Mouse (Mus musculus) neural tube, embryonic 13.5 days (tissue): Measurements from ENCODE around the gene Usf3. TPM values are rescaled to one million over a fixed set of nuclear protein-coding genes. Genes with fewer than 3 reads are reported as not detected.

Experiments used
- ATAC-seq: fragments of 200-750 bp; cut with Nextera tagmentation; 2 replicates; pipeline ENCODE4 v1.8.0; 2017; ENCODE audit warnings: low read depth, mild to moderate bottlenecking, moderate TSS enrichment, moderate library complexity
- H3K27ac ChIP-seq: fragments of 300-500 bp; sonication (generic); replicated peaks from 2 replicates; pipeline ENCODE4 v1.5.1; 2015; ENCODE audit warnings: moderate library complexity, mild to moderate bottlenecking, inconsistent platforms
- H3K27me3 ChIP-seq: fragments of 300-500 bp; sonication (generic); 2 replicates; pipeline ENCODE4 v1.6.1; 2015; ENCODE audit warnings: mild to moderate bottlenecking, inconsistent platforms
- H3K36me3 ChIP-seq: fragments of 300-500 bp; sonication (generic); 2 replicates; pipeline ENCODE4 v1.6.1; 2015; ENCODE audit warnings: mild to moderate bottlenecking, inconsistent platforms
- H3K4me1 ChIP-seq: fragments of 300-500 bp; sonication (generic); replicated peaks from 2 replicates; pipeline ENCODE4 v1.6.1; 2015; ENCODE audit warnings: inconsistent platforms
- H3K4me2 ChIP-seq: fragments of 300-500 bp; sonication (generic); 2 replicates; pipeline ENCODE4 v1.6.1; 2015; ENCODE audit warnings: inconsistent platforms, mild to moderate bottlenecking, moderate library complexity
- H3K4me3 ChIP-seq: fragments of 300-500 bp; sonication (generic); 2 replicates; pipeline ENCODE4 v1.5.1; 2015; ENCODE audit warnings: mild to moderate bottlenecking, inconsistent platforms
- H3K9ac ChIP-seq: fragments of 300-500 bp; sonication (generic); 2 replicates; pipeline ENCODE4 v1.6.1; 2015; ENCODE audit warnings: moderate library complexity, mild to moderate bottlenecking, inconsistent platforms
- H3K9me3 ChIP-seq: fragments of 300-500 bp; sonication (generic); 2 replicates; pipeline ENCODE4 v1.6.1; 2016; ENCODE audit warnings: inconsistent platforms
- WGBS: fragments of 180-500 bp; shearing (Covaris S2); methylation state at CpG from one replicate; pipeline ENCODE4 v1.1.7; 2015; 5-methylcytosine and 5-hydroxymethylcytosine counted together
- polyA plus RNA-seq: library from polyadenylated mRNA; unstranded; fragments of >200 nt; fragmentation: Nextera tagmentation; extraction: Ambion mirVana; gene quantifications from 2 replicates; pipeline ENCODE4 v1.2.1, GENCODE M21; 2015

Usf3 gene
- 1.9 and 3.6 TPM in 2 replicates for polyA plus RNA-seq

DNA sequence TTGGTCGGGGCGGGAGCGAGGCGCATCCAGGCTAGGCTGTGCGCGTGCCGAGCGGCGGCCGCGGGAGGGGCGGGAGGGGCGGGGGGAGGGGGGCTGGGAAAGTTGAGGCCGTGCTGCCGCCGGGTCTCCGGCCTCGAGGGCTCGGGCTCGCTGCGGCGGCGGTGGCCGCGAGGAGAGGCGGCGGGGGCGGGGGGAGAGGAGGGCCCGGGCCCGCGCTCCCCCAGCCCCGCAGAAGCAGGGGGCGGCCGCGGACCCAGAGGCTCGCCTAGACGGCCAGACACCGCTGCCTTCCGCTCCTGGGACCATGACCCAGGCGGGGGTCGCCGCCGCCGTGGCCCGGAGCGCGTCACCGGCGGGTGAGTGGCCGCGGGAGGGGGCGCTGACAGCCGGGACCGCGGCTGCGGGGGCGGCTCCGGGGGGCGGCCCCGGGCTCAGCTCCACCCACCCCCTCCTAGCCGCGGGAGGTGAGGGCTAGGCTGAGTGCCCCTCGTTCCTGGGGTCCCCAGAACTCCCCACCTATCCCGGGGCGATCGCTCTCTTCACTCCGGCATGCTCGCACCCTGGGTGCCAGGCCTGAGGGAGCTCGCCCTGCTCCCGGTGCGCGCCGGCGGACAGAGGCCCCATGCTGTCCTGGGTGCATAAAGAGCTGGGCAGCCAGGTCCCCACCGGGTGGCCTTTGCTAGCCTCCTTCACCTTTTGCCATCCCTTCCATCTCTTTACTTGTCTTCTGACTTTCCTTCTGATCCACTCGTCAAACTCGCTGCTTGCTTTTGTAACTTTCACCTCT, at the start of gene Usf3:
Gene Usf3, plus strand, starts transcription at position 92 of the 787 bp plus-strand sequence.
- peak within 1 kb of the TSS; percentile 93 for H3K9ac ChIP-seq
- peak within 1 kb of the TSS; percentile 93 for H3K27ac ChIP-seq
- no peaks in the 10 kb centered on the region for H3K36me3 ChIP-seq
- H3K4me3 ChIP-seq: peak within 1 kb of the TSS; percentile 94
- peak within 1 kb of the TSS; percentile 70 for H3K4me2 ChIP-seq
- peak; percentile 76 for ATAC-seq
- H3K9me3 ChIP-seq: no peaks in the 10 kb centered on the region
- peaks cover 22% of the 10 kb centered on the region for H3K4me1 ChIP-seq
- 0% methylated on average over 50 of the region's 77 CpGs for WGBS
- no peaks in the 10 kb centered on the region for H3K27me3 ChIP-seq

DNA sequence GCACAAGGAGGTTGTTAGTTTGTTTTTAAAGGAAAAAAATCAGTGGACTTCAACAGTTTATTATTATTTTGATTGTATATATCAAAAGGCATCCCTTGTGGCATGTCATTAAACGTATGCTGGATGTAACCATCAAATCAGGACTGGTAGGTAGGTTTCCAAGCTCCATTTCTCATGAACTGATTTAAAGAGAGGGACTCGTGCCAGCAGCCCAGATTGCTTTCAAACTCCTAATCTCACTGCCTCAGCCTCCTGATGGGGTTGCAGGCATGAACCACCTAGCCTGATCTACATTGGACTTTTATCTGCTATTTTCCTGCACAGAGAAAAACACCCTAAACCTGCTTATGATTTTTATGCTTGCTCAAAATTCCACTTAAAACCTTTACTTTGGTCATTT, 49.3 kb upstream of the Usf3 start:
- Histone ChIP-seq H3K36me3 (no peaks in the 10 kb centered on the region), H3K4me3 (no peak overlapping the region), H3K9me3 (no peaks in the 10 kb centered on the region), H3K9ac (no peak overlapping the region), H3K4me1 (peaks cover 7% of the 10 kb centered on the region; the same call in 1 of the 2 replicates), H3K27ac (no peak overlapping the region), H3K4me2 (no peak overlapping the region), H3K27me3 (no peaks in the 10 kb centered on the region)
- no peak for ATAC-seq
- WGBS: 66% methylated on average over 2 of the region's 2 CpGs

DNA sequence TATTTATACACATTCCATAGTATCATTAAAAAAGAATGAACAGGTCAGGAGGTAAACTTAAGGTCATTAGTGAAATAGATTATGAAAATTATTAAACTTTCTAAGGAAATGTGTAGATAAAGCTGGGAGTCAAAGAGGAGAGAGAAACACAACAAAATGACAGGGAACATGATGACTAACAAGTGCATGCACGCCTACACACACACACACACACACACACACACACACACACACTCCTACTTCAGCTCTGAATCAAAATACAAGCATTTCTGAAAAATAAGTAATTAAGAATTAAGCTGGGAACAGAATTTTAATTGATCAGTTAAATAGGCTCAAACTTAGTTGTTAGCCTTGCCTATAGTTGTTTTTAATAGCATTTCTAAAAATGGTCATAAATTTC, 48.3 kb upstream of the Usf3 start:
- no peaks in the 10 kb centered on the region for H3K27me3 ChIP-seq
- ATAC-seq: no peak
- H3K4me2 ChIP-seq: no peak overlapping the region
- no peak overlapping the region for H3K4me3 ChIP-seq
- no peak overlapping the region for H3K9ac ChIP-seq
- H3K9me3 ChIP-seq: no peaks in the 10 kb centered on the region
- no peaks in the 10 kb centered on the region for H3K36me3 ChIP-seq
- H3K4me1 ChIP-seq: peaks cover 7% of the 10 kb centered on the region; the same call in 1 of the 2 replicates
- H3K27ac ChIP-seq: no peak overlapping the region
- 87% methylated on average over 1 of the region's 1 CpGs for WGBS

DNA sequence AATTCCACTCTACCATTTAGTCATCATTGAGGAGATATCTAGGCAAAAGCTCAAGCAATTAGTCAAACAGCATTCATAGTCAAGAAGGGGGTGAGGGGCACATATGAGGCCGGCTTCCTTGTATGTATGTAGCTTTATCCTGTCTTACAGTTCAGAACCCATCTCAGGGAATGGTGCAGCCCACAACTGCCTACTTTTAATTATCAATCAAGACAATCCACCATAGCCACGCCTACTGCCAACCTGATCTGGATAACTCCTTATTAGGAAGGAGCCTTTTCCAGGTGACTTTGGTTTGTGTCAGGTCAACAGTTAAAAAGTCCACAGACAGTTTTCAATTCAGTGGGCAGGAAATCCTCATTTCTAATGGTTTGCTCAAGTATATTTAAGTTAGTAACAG, 47.6 kb upstream of the Usf3 start:
- Histone ChIP-seq H3K27me3 (no peaks in the 10 kb centered on the region), H3K4me1 (peaks cover 7% of the 10 kb centered on the region; the same call in 1 of the 2 replicates), H3K4me3 (no peak overlapping the region), H3K9me3 (no peaks in the 10 kb centered on the region), H3K4me2 (no peak overlapping the region), H3K36me3 (no peaks in the 10 kb centered on the region), H3K9ac (no peak overlapping the region), H3K27ac (no peak overlapping the region)
- no peak for ATAC-seq
- WGBS: 89% methylated on average over 2 of the region's 2 CpGs

DNA sequence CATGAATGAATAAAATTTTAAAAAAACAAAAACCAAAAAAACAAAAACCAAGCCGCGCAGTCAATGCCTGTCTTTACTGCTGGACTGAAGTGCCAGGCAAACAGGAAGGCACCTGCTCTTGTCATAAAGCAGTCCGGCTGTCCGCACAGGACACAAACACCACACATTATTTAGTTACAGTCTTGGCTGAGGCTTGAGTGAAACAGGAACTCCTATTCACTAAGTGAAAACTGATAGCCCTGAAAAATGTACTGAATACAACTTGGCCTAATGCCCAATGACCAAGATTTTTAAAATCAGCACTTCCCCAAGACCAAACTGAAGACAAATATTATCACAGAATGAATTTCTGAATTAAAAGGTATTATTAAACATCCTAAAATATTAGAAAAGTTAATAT, 46.6 kb upstream of the Usf3 start:
- no peak for ATAC-seq
- Histone ChIP-seq H3K9me3 (no peaks in the 10 kb centered on the region), H3K4me1 (peaks cover 7% of the 10 kb centered on the region; the same call in 1 of the 2 replicates), H3K36me3 (no peaks in the 10 kb centered on the region), H3K4me2 (no peak overlapping the region), H3K27ac (no peak overlapping the region), H3K9ac (no peak overlapping the region), H3K27me3 (no peaks in the 10 kb centered on the region), H3K4me3 (no peak overlapping the region)
- 72% methylated on average over 4 of the region's 4 CpGs for WGBS

DNA sequence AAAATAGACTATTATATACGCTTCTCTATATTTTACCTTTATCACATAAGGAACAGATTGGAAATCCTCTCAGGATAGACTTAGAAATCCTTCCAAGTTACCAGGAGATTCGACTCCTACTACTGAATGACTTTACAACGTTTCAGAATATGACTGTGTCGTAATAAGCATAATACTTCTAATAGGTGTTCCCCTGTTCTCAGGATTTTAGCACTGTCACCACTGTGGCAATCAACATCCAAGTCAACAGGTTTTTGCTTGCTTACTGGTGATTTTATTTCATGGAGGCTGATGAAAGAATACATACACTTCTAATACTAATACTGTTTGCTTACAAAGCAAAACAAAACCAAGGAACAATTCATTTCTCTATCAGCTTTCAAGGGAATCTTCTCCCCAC, 40.7 kb upstream of the Usf3 start:
- no peaks in the 10 kb centered on the region for H3K36me3 ChIP-seq
- no peak overlapping the region for H3K9ac ChIP-seq
- H3K4me2 ChIP-seq: no peak overlapping the region
- H3K27ac ChIP-seq: no peak overlapping the region
- no peak overlapping the region for H3K4me3 ChIP-seq
- H3K9me3 ChIP-seq: no peaks in the 10 kb centered on the region
- 81% methylated on average over 4 of the region's 4 CpGs for WGBS
- no peak for ATAC-seq
- H3K4me1 ChIP-seq: peaks cover 10% of the 10 kb centered on the region
- no peaks in the 10 kb centered on the region for H3K27me3 ChIP-seq

DNA sequence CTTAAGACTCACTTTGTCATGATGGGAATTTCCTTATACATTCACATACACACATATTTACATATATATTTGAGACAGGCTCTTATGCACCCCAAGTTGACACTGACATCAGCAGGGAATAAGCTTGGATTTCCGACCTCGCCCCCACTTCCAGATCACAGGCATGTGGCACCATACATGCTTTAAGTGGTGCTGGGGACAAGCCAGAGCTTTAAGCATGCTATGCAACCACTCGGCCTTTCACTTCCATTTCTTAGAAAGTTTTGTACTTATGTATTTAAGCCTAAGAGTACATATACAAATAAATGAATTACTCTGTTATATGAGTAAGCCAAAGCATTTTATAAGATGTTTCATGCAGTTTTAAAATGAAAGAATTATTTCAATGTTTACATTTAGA, 39.9 kb upstream of the Usf3 start:
- Histone ChIP-seq H3K4me3 (no peak overlapping the region), H3K36me3 (no peaks in the 10 kb centered on the region), H3K4me2 (no peak overlapping the region), H3K27me3 (no peaks in the 10 kb centered on the region), H3K9ac (no peak overlapping the region), H3K9me3 (no peaks in the 10 kb centered on the region), H3K27ac (no peak overlapping the region), H3K4me1 (peaks cover 19% of the 10 kb centered on the region)
- no peak for ATAC-seq
- WGBS: 93% methylated on average over 3 of the region's 3 CpGs

DNA sequence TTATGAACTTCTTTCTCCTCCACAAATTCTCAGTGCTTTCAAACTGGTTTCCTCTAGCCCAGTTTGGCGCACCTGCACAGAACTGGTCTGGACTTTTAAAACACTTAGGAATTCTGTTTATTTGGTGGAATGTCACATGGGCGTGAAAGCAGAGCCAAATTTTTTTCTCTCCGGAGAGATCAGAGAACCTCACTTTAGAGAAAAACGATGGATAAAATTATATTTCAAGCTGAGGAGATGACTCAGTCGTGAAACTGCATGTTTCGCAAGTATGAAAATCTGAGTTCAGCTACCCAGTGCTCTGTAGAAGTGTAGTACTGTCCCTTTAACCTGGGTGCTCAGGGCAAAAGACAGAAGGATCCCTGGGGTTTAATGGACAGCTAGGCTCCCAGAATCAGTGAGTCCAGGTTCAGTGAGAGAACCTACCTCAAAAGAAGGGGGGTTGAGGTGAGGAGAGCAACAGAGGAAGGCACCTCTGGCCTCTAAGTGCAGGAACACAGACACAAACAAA, 36.5 kb upstream of the Usf3 start:
- H3K9me3 ChIP-seq: no peaks in the 10 kb centered on the region
- no peak overlapping the region for H3K27ac ChIP-seq
- no peaks in the 10 kb centered on the region for H3K27me3 ChIP-seq
- H3K4me2 ChIP-seq: no peak overlapping the region
- H3K36me3 ChIP-seq: no peaks in the 10 kb centered on the region
- 87% methylated on average over 6 of the region's 6 CpGs for WGBS
- no peak for ATAC-seq
- H3K9ac ChIP-seq: no peak overlapping the region
- no peak overlapping the region for H3K4me3 ChIP-seq
- peaks cover 27% of the 10 kb centered on the region for H3K4me1 ChIP-seq

DNA sequence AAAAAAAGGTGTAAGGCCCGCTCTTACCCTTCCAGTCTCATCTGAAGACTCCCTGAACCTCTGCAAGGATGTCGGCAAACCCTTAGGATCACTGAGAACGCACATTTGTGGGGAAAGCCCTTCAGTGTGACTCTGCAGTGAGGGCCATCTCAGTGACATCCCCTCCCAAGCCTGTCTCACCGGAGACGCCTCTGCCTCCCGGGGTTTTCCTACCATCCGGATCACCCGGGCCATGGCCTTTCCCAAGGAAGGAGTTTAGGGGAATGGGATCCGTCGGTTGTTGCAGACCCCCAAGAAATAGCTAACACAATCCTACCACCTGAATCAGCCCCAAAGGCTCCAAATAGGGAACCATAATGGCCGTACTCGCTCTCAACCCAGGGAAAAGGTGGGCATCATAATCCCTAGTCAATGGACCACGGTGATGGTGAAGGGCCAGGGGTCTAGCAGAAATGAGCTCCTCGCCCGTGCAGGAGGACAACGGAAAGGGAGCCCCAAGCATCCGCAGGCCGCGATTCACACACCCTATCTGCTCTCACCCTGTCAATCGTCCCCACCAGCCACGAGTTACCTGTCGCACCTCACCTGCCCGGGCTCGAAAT, 34.6 kb upstream of the Usf3 start:
- Histone ChIP-seq H3K4me3 (peak overlapping the region; percentile 97), H3K27ac (peak overlapping the region; percentile 99), H3K4me2 (peak overlapping the region; percentile 97), H3K27me3 (no peaks in the 10 kb centered on the region), H3K36me3 (no peaks in the 10 kb centered on the region), H3K4me1 (peaks cover 30% of the 10 kb centered on the region), H3K9ac (peak overlapping the region; percentile 96), H3K9me3 (no peaks in the 10 kb centered on the region)
- WGBS: under 1% methylated on average over 24 of the region's 24 CpGs
- peak; percentile 1; the same call in 1 of the 2 replicates for ATAC-seq

DNA sequence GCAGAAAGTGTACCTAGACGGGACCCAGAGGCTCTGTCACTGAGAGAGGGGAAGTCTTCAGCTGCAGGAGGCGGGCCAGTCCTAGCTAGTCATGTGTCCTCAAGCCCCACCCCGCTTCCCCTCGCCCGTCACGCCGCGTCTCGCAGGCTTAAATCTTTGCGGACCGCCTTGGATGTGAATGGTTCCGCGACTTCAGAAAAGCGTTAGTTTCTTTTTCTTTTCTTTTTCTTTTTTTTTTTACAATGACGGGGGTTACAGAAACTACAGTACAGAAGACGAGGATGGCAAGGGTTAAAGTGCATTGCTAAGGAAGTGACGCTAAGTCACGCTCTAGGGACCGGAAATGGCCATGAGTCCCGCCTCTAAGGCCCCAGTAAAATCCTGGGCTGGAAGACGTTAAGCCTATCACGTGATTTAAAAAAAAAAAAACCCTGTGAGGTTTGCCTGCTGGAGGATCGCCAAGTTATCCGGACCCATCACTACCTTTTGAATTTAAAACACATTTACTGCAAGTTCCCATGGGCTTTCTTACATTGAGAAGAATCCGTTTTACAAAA, 34.0 kb upstream of the Usf3 start:
- Histone ChIP-seq H3K4me3 (peak overlapping the region; percentile 97), H3K4me2 (peak overlapping the region; percentile 97), H3K9me3 (no peaks in the 10 kb centered on the region), H3K9ac (peak overlapping the region; percentile 96), H3K27me3 (no peaks in the 10 kb centered on the region), H3K4me1 (peaks cover 30% of the 10 kb centered on the region), H3K27ac (peak overlapping the region; percentile 99), H3K36me3 (no peaks in the 10 kb centered on the region)
- ATAC-seq: peak; percentile 91
- WGBS: under 1% methylated on average over 25 of the region's 25 CpGs

DNA sequence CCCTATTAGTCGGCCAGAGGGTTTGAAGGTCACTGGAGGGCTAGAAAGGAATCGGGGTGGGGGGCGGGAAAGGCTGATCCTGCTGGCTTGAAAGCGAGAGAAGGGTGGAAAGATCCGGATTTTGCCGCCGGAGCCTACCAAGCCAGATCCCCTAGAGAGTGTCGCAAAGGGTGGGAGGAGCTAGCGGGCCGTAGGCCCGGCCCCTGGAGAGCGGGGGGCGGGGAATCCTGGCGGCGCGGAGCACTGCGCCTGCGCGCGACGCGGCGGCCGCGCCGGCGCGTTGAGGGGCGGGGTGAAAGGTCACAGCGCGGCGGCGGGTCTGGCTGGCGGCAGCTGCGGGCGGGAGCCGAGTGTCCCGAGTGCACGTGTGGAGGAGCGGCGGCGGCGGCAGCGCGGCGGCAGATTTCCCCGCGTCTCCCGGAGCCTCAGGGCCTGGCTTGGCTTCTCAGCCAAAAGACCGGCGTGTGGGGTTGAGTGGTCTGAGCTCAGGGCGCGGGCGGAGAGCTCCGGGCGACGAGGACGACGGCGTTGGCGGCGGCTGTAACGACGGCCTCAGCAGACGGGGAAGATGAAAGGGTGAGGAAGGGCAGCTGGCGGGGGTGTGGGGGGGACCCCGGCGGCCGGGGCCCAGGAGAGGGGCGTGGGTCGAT, 33.4 kb upstream of the Usf3 start, which contains the start of the genes Atp6v1a and Naa50:
Gene Atp6v1a, minus strand, starts transcription at position 170 of the 650 bp plus-strand sequence.
Gene Naa50, plus strand, starts transcription at position 295 of the 650 bp plus-strand sequence.
- Histone ChIP-seq H3K36me3 (no peaks in the 10 kb centered on the region), H3K9ac (peak within 1 kb of the TSS; percentile 96), H3K4me1 (peaks cover 30% of the 10 kb centered on the region), H3K27me3 (no peaks in the 10 kb centered on the region), H3K9me3 (no peaks in the 10 kb centered on the region), H3K27ac (peak within 1 kb of the TSS; percentile 99), H3K4me2 (peak within 1 kb of the TSS; percentile 97), H3K4me3 (peak within 1 kb of the TSS; percentile 97)
- ATAC-seq: peak; percentile 88
- under 1% methylated on average over 64 of the region's 71 CpGs for WGBS
